15 mouse cellular contexts compared by ENCODE assay signal in genomic region chr17:61570933-61571332, GRCm38 (mm10).
"Had no signal": no experiment of that assay in that cellular context is flagged by ENCODE, and none has a peak within 500 bp of the region (broad histone marks: within the 10 kb centered on the region; RNA-seq: fewer than 3 reads in every experiment).

No protein-coding gene starts in this region.

- H3K9me3 ChIP-seq: limb, embryonic 12.5 days; liver, embryonic 13.5 days; midbrain, embryonic 15.5 days; neural tube, embryonic 13.5 days had no signal

- H3K4me2 ChIP-seq: limb, embryonic 12.5 days; liver, embryonic 13.5 days; midbrain, embryonic 15.5 days; neural tube, embryonic 13.5 days had no signal

- H3K27me3 ChIP-seq: limb, embryonic 12.5 days; liver, embryonic 13.5 days; midbrain, embryonic 15.5 days; neural tube, embryonic 13.5 days had no signal

- H3K4me3 ChIP-seq: layer of hippocampus, adult 2 months; limb, embryonic 12.5 days; liver, embryonic 13.5 days; midbrain, embryonic 15.5 days; neural tube, embryonic 13.5 days had no signal

- H3K36me3 ChIP-seq: limb, embryonic 12.5 days; liver, embryonic 13.5 days; midbrain, embryonic 15.5 days; neural tube, embryonic 13.5 days had no signal

- DNase-seq: kidney, adult 18-20 months; kidney, postnatal 10 days; kidney, postnatal 4 days; liver; liver, embryonic 13.5 days; lung, adult 18-20 months; right cerebral cortex, adult 18-20 months; right cerebral cortex, postnatal 4 days; spleen, adult 18-20 months; thymus, adult 18-20 months; thymus, postnatal 25 days had no signal

- H3K4me1 ChIP-seq: limb, embryonic 12.5 days; liver, embryonic 13.5 days; midbrain, embryonic 15.5 days; neural tube, embryonic 13.5 days had no signal

- H3K9ac ChIP-seq: limb, embryonic 12.5 days; liver, embryonic 13.5 days; midbrain, embryonic 15.5 days; neural tube, embryonic 13.5 days had no signal

- H3K27ac ChIP-seq: layer of hippocampus, adult 2 months; limb, embryonic 12.5 days; liver, embryonic 13.5 days; midbrain, embryonic 15.5 days; neural tube, embryonic 13.5 days had no signal

- ATAC-seq: midbrain, embryonic 15.5 days had no signal
